Mouse (Mus musculus) neural tube, embryonic 12.5 days (tissue): ENCODE measurements around the gene Sgsm2. TPM values are rescaled to one million over a fixed set of nuclear protein-coding genes. Genes with fewer than 3 reads are reported as not detected.

Source experiments
- ATAC-seq: fragments of 200-750 bp; cut with Nextera tagmentation; 2 replicates; pipeline ENCODE4 v1.8.0; 2017; ENCODE audit warnings: low read depth, mild to moderate bottlenecking, moderate TSS enrichment, moderate library complexity; ENCODE audit not compliant: low FRiP score
- H3K27ac ChIP-seq: fragments of 300-500 bp; sonication (generic); 2 replicates; pipeline ENCODE4 v1.5.1; 2016
- H3K27me3 ChIP-seq: fragments of 300-500 bp; sonication (generic); replicated peaks from 2 replicates; pipeline ENCODE4 v1.6.1; 2016; ENCODE audit warnings: mild to moderate bottlenecking
- H3K36me3 ChIP-seq: fragments of 300-500 bp; sonication (generic); 2 replicates; pipeline ENCODE4 v1.6.1; 2016; ENCODE audit warnings: mild to moderate bottlenecking
- H3K4me1 ChIP-seq: fragments of 300-500 bp; sonication (generic); 2 replicates; pipeline ENCODE4 v1.6.1; 2016
- H3K4me2 ChIP-seq: fragments of 300-500 bp; sonication (generic); replicated peaks from 2 replicates; pipeline ENCODE4 v1.6.1; 2016; ENCODE audit warnings: mild to moderate bottlenecking
- H3K4me3 ChIP-seq: fragments of 300-500 bp; sonication (generic); 2 replicates; pipeline ENCODE4 v1.5.1; 2016
- H3K9ac ChIP-seq: fragments of 300-500 bp; sonication (generic); 2 replicates; pipeline ENCODE4 v1.6.1; 2016; ENCODE audit warnings: mild to moderate bottlenecking
- H3K9me3 ChIP-seq: fragments of 300-500 bp; sonication (generic); 2 replicates; pipeline ENCODE4 v1.6.1; 2016; ENCODE audit warnings: mild to moderate bottlenecking
- WGBS: fragments of 180-500 bp; shearing (Covaris S2); methylation state at CpG from one replicate; pipeline ENCODE4 v1.1.7; 2016; 5-methylcytosine and 5-hydroxymethylcytosine counted together
- polyA plus RNA-seq: library from polyadenylated mRNA; unstranded; fragments of >200 nt; fragmentation: Nextera tagmentation; extraction: Ambion mirVana; gene quantifications from 2 replicates; pipeline ENCODE4 v1.2.1, GENCODE M21; 2016

The Sgsm2 gene
- polyA plus RNA-seq, 1 experiment from 2014 or later: 16.8 TPM

DNA sequence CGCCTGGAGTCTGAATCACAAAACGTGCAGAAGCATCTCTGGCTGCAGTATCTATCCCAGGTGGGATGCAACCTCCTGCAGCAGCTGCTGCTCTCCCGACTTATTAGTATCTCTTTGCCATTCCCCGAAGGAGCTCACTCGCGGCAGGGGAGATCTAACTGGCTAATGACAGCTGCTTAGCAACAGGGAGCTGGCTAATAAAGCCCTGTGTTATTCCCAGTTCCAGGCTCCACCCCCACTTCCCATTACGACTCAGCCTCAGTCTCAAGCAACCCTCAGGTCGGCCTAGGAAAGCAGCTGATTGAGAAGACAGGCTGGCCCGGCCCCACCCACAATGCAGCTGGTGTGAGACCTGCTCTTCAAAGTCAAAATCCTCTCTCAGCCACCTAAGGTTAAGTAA is 20.1 kb downstream of the Sgsm2 start:
- H3K9me3 ChIP-seq: no peaks in the 10 kb centered on the region
- H3K9ac ChIP-seq: no peak overlapping the region
- no peaks in the 10 kb centered on the region for H3K27me3 ChIP-seq
- H3K4me3 ChIP-seq: no peak overlapping the region
- ATAC-seq: peak; percentile 87
- H3K4me1 ChIP-seq: peaks cover 13% of the 10 kb centered on the region
- H3K36me3 ChIP-seq: no peaks in the 10 kb centered on the region
- H3K4me2 ChIP-seq: peak overlapping the region; percentile 44
- no peak overlapping the region; the same call in 1 of the 2 replicates for H3K27ac ChIP-seq
- WGBS: 2% methylated on average over 9 of the region's 9 CpGs

GRCm38 (mm10) chr11:74874630-74875029 is 22.2 kb downstream of the Sgsm2 start:
- Histone ChIP-seq H3K4me1 (peaks cover 31% of the 10 kb centered on the region), H3K4me2 (no peak overlapping the region), H3K36me3 (no peaks in the 10 kb centered on the region), H3K9me3 (no peaks in the 10 kb centered on the region), H3K27me3 (no peaks in the 10 kb centered on the region), H3K27ac (no peak overlapping the region), H3K4me3 (no peak overlapping the region), H3K9ac (no peak overlapping the region)
- ATAC-seq: no peak
- WGBS: 67% methylated on average over 3 of the region's 3 CpGs

DNA sequence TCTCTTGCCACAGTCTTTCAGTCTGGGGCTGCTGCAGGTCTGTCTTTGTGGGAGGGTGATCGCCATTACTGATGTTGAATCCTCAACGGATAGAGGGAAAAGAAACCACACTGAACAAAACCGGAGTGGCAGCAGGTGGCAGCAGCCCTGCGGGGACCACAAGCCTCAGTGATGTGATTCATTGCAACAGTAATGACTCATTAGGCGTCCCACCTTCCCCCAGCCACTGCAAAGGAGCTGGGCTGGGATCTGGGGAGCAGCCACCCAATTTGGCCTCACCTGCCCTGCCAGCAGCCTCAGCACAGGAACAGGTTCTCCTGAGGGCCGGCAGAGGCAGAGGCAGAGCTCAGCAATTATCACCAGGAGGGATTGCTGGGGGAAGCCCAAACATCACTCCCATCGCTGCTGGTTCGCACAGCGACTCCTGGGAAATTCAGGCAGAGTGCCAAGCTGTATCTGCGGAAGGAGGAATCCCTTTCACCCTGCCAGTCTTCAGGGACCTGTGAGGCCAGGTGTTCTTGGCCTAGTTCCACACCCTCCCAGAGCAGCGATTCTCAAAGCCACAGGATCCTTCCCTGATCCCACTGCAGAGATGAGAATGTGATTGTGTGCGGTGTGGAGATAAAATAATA is 25.8 kb downstream of the Sgsm2 start:
- 0 out of 2 replicates have a peak, but pooled peaks have one; percentile 57 for ATAC-seq
- H3K9me3 ChIP-seq: no peaks in the 10 kb centered on the region
- H3K4me3 ChIP-seq: no peak overlapping the region
- no peaks in the 10 kb centered on the region for H3K27me3 ChIP-seq
- H3K4me2 ChIP-seq: peak overlapping the region; percentile 40
- peaks cover 14% of the 10 kb centered on the region for H3K36me3 ChIP-seq
- WGBS: 27% methylated on average over 12 of the region's 12 CpGs
- peaks cover 23% of the 10 kb centered on the region for H3K4me1 ChIP-seq
- peak overlapping the region; percentile 6; the same call in 1 of the 2 replicates for H3K27ac ChIP-seq
- no peak overlapping the region for H3K9ac ChIP-seq

DNA sequence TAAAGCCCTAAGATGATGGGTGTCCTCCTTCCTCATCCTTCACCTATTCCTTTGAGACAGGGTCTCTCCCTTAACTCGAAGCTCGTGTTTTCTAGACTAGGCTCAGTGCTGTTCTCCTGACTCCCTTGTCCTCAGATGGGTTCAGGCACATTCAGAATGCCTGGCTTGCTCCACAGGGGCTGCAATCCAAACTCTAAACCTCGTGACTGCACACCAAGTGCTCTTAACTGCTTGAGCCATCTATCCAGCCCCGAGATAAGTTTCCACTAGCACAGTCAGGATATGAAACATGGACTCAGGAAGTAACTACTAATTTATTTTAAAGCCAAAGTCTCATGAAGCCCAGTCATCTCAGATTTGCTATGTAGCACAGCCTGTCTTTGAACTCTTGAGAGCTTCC is 26.3 kb downstream of the Sgsm2 start:
- H3K36me3 ChIP-seq: peaks cover 14% of the 10 kb centered on the region
- H3K4me3 ChIP-seq: no peak overlapping the region
- no peak for ATAC-seq
- peaks cover 22% of the 10 kb centered on the region for H3K4me1 ChIP-seq
- no peak overlapping the region for H3K9ac ChIP-seq
- 0 out of 2 replicates have a peak overlapping the region, but pooled peaks have one; percentile 6 for H3K27ac ChIP-seq
- H3K9me3 ChIP-seq: no peaks in the 10 kb centered on the region
- H3K27me3 ChIP-seq: no peaks in the 10 kb centered on the region
- H3K4me2 ChIP-seq: peak overlapping the region; percentile 40
- 75% methylated on average over 4 of the region's 4 CpGs for WGBS

- H3K4me2 ChIP-seq: peak overlapping the region; percentile 32; the same call in 1 of the 2 replicates
- peak; percentile 62 for ATAC-seq
- H3K27ac ChIP-seq: peak overlapping the region; percentile 34; the same call in 1 of the 2 replicates
- 56% methylated on average over 6 of the region's 6 CpGs for WGBS
- peaks cover 21% of the 10 kb centered on the region for H3K36me3 ChIP-seq
- H3K9ac ChIP-seq: no peak overlapping the region
- peaks cover 22% of the 10 kb centered on the region for H3K4me1 ChIP-seq
- no peak overlapping the region for H3K4me3 ChIP-seq
- no peaks in the 10 kb centered on the region for H3K27me3 ChIP-seq
- H3K9me3 ChIP-seq: no peaks in the 10 kb centered on the region
Observed at GRCm38 (mm10) chr11:74869603-74870002, 27.3 kb downstream of the Sgsm2 start.

DNA sequence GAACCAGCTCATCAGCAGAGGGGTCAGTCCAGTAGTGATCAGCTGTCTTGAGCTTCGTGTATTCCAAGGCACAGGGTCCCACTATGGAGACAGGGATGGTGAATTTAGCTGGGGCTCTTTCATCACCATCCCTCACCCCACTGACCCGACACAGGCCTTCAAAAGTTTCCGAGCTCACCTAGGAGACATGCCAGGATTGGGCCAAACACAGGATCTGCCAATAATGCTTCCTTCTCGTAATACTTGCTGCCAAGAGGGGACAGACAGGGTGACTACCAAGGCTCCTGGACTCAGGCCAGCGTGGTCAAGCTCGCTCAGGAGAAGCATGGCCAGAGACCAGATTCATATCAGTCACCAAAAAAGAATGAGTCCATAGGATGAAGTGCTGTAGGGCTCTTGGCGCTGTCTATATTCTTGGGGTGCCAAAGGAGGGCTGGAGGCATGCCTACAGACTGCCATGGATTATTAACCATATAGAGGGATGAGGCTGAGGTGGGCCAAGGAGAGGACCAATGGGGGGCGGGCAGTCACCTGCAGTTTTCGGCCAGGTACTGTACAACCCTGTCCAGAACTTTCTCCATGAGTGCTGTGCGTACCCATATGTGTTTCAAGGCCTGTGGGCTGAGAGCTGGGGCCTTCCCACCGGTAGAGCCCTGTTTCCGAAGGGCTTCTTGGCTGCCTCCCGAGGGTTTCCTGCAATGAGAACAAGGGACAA is 28.7 kb downstream of the Sgsm2 start:
- H3K4me1 ChIP-seq: peaks cover 22% of the 10 kb centered on the region
- ATAC-seq: no peak
- H3K4me3 ChIP-seq: no peak overlapping the region
- WGBS: 90% methylated on average over 13 of the region's 13 CpGs
- H3K9me3 ChIP-seq: no peaks in the 10 kb centered on the region
- H3K36me3 ChIP-seq: peaks cover 26% of the 10 kb centered on the region
- H3K4me2 ChIP-seq: no peak overlapping the region
- H3K9ac ChIP-seq: no peak overlapping the region
- no peak overlapping the region for H3K27ac ChIP-seq
- no peaks in the 10 kb centered on the region for H3K27me3 ChIP-seq

DNA sequence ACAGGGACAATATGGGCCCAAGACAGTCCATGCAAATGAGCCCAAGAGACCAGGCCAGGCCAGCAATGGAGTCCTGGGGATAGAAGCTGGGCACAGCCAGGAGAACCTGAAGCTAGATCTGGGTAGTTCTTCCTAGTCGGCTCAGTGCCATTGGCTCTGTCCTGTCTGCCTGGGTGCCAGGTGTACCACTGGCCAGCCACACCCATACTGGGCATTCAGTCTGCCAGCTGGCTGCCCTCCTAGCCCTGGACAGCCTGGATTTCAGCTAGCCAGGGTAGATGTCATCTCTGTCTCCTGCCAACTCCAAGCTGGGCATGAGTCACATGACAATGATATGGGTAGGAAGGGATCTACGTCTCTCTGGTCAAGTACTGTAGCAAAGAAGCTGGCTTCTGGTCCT is 29.7 kb downstream of the Sgsm2 start:
- H3K27ac ChIP-seq: no peak overlapping the region
- 88% methylated on average over 2 of the region's 2 CpGs for WGBS
- H3K4me1 ChIP-seq: peaks cover 22% of the 10 kb centered on the region
- peaks cover 33% of the 10 kb centered on the region for H3K36me3 ChIP-seq
- H3K4me3 ChIP-seq: no peak overlapping the region
- no peak overlapping the region for H3K4me2 ChIP-seq
- no peak overlapping the region for H3K9ac ChIP-seq
- ATAC-seq: no peak
- H3K9me3 ChIP-seq: no peaks in the 10 kb centered on the region
- H3K27me3 ChIP-seq: no peaks in the 10 kb centered on the region

DNA sequence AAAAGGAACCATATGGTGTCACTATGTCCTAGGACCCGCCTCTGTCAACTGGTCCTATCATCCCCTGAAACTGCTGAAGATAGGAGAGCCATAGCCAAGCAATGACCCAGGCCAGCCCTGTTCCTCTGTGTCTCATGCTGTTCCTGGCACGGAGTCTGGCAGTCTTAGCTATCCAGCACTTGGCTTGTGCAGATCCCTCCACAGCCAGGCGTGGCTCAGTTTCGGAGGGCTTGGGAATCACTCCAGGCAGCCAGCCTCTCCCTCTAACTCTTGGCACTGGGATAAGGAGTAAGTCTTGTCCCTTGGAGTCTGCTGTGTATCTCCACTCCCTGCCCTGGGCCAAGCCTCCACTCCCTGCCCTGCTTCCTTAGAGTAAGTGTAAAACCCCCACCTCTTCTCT is 30.2 kb downstream of the Sgsm2 start:
- Histone ChIP-seq H3K27me3 (no peaks in the 10 kb centered on the region), H3K4me1 (peaks cover 22% of the 10 kb centered on the region), H3K36me3 (peaks cover 35% of the 10 kb centered on the region), H3K4me3 (no peak overlapping the region), H3K4me2 (no peak overlapping the region), H3K9ac (no peak overlapping the region), H3K9me3 (no peaks in the 10 kb centered on the region), H3K27ac (no peak overlapping the region)
- no peak for ATAC-seq
- WGBS: 85% methylated on average over 4 of the region's 4 CpGs

DNA sequence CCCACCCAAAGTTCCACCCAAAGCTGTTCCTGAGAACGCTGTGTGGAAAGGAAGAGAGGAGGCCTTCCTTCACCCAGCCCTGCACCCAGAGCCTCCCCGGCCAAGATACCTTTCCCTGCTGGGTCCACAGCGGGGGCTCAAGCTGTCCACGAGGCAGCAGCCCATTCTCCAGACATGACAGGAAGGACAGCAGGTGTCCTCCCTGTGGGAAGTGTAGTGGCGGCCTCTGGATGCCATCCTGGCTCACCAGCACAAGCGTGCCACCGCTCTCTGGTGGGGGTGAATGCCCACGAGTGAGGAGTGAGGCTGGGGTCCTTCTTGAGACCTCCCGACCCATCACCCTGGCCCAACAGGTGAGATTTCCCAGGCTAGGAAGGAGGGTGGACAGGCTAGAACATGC is 31.6 kb downstream of the Sgsm2 start:
- peaks cover 10% of the 10 kb centered on the region; the same call in 1 of the 2 replicates for H3K4me1 ChIP-seq
- H3K4me2 ChIP-seq: no peak overlapping the region
- no peak for ATAC-seq
- no peak overlapping the region for H3K4me3 ChIP-seq
- no peak overlapping the region for H3K27ac ChIP-seq
- H3K27me3 ChIP-seq: no peaks in the 10 kb centered on the region
- H3K9me3 ChIP-seq: no peaks in the 10 kb centered on the region
- H3K36me3 ChIP-seq: peaks cover 35% of the 10 kb centered on the region
- WGBS: 78% methylated on average over 9 of the region's 9 CpGs
- no peak overlapping the region for H3K9ac ChIP-seq

- 93% methylated on average over 9 of the region's 9 CpGs for WGBS
- Histone ChIP-seq H3K4me2 (no peak overlapping the region), H3K27ac (no peak overlapping the region), H3K27me3 (no peaks in the 10 kb centered on the region), H3K9ac (no peak overlapping the region), H3K9me3 (no peaks in the 10 kb centered on the region), H3K4me1 (peaks cover 2% of the 10 kb centered on the region; the same call in 1 of the 2 replicates), H3K36me3 (peaks cover 35% of the 10 kb centered on the region), H3K4me3 (no peak overlapping the region)
- no peak for ATAC-seq
Observed at GRCm38 (mm10) chr11:74864421-74864820, 32.4 kb downstream of the Sgsm2 start.

DNA sequence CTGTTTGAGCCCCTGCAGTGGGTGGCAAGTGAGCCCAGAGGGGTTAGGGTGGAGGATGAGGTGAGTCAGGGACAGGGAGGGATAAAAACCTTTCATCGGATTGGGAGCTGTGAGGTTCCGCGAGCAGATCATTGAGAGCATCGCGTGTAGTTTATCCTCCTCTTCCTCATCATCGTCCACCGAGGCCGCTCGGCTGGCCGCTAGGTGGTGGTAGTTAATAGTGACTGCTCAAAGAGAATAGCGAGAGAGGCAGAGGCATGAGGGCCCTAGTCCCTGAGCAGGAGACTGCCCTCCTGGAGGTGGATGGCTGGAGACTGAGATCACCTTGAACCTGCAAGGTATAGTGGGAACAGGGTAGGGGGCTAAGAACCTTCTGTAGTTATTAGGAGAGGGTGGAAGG is 33.4 kb downstream of the Sgsm2 start:
- 24% methylated on average over 11 of the region's 11 CpGs for WGBS
- H3K36me3 ChIP-seq: peaks cover 41% of the 10 kb centered on the region
- H3K9ac ChIP-seq: no peak overlapping the region
- H3K9me3 ChIP-seq: no peaks in the 10 kb centered on the region
- no peak overlapping the region for H3K4me2 ChIP-seq
- ATAC-seq: no peak
- H3K4me3 ChIP-seq: no peak overlapping the region
- no peaks in the 10 kb centered on the region for H3K27me3 ChIP-seq
- H3K27ac ChIP-seq: no peak overlapping the region
- H3K4me1 ChIP-seq: no peaks in the 10 kb centered on the region

DNA sequence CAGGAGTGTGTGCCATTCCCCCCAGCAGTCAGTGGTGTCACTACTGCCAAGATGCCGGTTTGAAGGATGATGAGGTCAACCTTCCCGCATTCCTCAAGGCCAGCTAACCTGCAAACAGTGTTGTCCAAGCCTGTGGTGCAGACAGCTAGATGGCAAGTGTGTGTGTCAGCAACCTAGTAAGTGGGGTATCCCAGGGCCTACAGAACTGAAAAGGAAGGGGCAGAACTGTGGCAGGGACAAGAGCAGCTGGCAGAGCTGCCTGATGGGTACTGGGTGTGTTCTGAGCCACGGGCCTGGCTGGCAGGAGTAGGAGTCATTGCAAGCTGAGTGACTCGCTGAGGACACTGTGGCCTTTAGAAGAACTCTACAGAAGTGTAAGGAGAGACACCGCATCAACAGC is 34.7 kb downstream of the Sgsm2 start:
- no peak for ATAC-seq
- H3K9me3 ChIP-seq: no peaks in the 10 kb centered on the region
- H3K36me3 ChIP-seq: peaks cover 43% of the 10 kb centered on the region
- H3K4me1 ChIP-seq: no peaks in the 10 kb centered on the region
- no peak overlapping the region for H3K9ac ChIP-seq
- WGBS: 87% methylated on average over 5 of the region's 5 CpGs
- no peak overlapping the region for H3K27ac ChIP-seq
- no peak overlapping the region for H3K4me3 ChIP-seq
- no peak overlapping the region for H3K4me2 ChIP-seq
- H3K27me3 ChIP-seq: no peaks in the 10 kb centered on the region
